Mouse (Mus musculus) liver, adult 2 months (tissue): ENCODE data around the gene Cks1brt.

ENCODE experiments used
- CTCF ChIP-seq: fragments of 200-500 bp; IDR thresholded peaks from 2 replicates; pipeline ENCODE4 v1.5.1; 2011; ENCODE audit warnings: low read depth, low read length, control low read depth
- POLR2A ChIP-seq: fragments of 200-500 bp; IDR thresholded peaks from 2 replicates; pipeline ENCODE4 v1.6.1; 2011; ENCODE audit warnings: low read length, control low read depth; ENCODE audit not compliant: insufficient read depth; ENCODE audit errors: extremely low read depth

DNA sequence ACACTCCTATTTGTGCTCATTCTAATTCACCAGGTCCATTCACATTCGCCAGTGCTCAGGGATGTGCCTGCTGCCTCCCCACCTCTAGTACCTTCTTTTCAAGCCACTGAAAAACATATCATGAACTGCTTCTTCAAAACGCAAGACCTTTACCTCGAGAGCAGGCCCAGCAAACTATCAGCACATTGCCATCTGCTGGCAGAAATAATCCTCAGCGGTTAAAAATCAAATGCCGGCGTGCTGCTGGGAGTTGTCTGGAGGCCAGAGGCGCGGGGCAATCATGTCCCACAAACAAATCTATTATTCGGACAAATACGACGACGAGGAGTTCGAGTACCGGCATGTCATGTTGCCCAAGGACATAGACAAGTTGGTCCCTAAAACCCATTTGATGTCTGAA, 19.6 kb downstream of the Cks1brt start:
- peak; percentile 66 for TF ChIP-seq CTCF
- TF ChIP-seq POLR2A: no peak
